Mouse (Mus musculus): Measurements from ENCODE around the gene Plek. TPM values are rescaled to one million over a fixed set of nuclear protein-coding genes. Genes with fewer than 3 reads are reported as not detected.

The Plek gene
- polyA plus RNA-seq, 1 experiment from 2014 or later: 4.2 TPM

DNA sequence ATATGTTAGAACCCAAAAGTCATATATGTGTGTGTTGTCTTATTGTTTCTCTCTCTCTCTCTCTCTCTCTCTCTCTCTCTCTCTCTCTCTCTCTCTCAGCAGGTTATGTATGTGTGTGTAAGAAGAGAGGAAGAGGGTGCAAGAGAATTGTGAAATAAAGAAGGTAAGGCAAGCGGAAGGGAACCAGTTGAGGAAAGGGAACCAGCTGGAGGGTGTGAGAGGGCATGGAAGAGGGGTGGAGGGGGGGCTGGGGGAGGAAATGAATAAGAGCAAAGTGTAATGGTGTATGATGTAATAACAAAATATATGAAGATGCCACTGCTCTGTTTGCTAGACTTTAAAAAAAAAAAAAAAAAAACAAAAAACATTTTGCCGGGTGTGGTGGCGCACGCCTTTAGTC is 52.8 kb downstream of the Plek start:
- no peaks in the 10 kb centered on the region for H3K27me3 ChIP-seq
- 91% methylated on average over 4 of the region's 4 CpGs for WGBS
- no peak overlapping the region for H3K27ac ChIP-seq (replicated peaks)
- H3K4me3 ChIP-seq (replicated peaks): no peak overlapping the region
- H3K4me1 ChIP-seq: no peaks in the 10 kb centered on the region
- no peak for ATAC-seq (ENCODE audit: insufficient number of reproducible peaks, low FRiP score, low TSS enrichment, low read depth)
- H3K36me3 ChIP-seq: no peaks in the 10 kb centered on the region
- no peak overlapping the region for H3K4me2 ChIP-seq (replicated peaks)
- no peaks in the 10 kb centered on the region for H3K9me3 ChIP-seq (replicated peaks)
- no peak overlapping the region for H3K9ac ChIP-seq

- H3K9me3 ChIP-seq (replicated peaks): no peaks in the 10 kb centered on the region
- H3K9ac ChIP-seq: no peak overlapping the region
- H3K4me3 ChIP-seq (replicated peaks): no peak overlapping the region
- H3K27ac ChIP-seq (replicated peaks): no peak overlapping the region
- no peak for ATAC-seq (ENCODE audit: insufficient number of reproducible peaks, low FRiP score, low TSS enrichment, low read depth)
- H3K4me2 ChIP-seq (replicated peaks): no peak overlapping the region
- no peaks in the 10 kb centered on the region for H3K4me1 ChIP-seq
- no peaks in the 10 kb centered on the region for H3K27me3 ChIP-seq
- H3K36me3 ChIP-seq: no peaks in the 10 kb centered on the region
These were observed 54.7 kb downstream of the Plek start for GRCm38 (mm10) chr11:16997465-16997864.

DNA sequence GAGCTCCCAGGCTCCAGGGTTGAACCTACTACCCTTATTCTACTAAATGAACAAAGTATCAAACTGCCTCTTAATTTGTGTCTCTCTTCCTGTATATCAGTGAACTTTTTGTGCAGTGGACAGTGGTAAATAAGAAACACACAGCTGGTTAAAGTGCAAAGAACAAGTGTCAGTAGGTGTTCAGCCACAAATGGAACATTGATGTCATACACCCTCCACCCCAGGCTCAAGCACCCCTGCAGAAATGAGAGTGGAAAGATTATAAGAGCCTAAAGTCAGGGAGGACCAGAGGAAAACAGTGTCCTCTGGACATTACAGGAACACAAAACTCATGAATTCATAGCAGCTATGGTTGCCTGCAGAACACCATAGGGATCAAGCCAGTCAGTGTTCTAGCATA is 55.4 kb downstream of the Plek start:
- H3K9ac ChIP-seq: no peak overlapping the region
- ATAC-seq (ENCODE audit: insufficient number of reproducible peaks, low FRiP score, low TSS enrichment, low read depth): no peak
- H3K4me1 ChIP-seq: no peaks in the 10 kb centered on the region
- no peaks in the 10 kb centered on the region for H3K27me3 ChIP-seq
- no peak overlapping the region for H3K4me3 ChIP-seq (replicated peaks)
- no peaks in the 10 kb centered on the region for H3K36me3 ChIP-seq
- no peak overlapping the region for H3K27ac ChIP-seq (replicated peaks)
- H3K9me3 ChIP-seq (replicated peaks): no peaks in the 10 kb centered on the region
- no peak overlapping the region for H3K4me2 ChIP-seq (replicated peaks)

DNA sequence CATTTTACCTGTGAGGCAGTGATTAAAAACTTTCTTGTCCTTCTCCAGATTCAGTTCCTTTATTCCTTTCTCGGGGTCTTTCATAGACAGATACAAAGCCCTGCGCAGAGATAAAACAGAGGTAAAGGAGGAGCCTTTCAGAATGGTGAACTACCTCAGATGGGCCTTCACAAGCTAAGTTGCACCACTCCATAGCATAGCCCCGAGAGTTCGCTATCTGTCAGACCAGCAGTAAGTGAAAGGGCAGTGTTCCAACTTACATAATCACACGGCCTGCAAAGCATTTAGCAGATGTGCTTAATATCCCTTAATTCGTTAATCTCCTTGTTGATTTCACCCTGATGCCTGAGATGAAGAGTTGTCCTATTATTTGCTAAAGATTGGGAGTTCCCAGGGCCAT is 59.3 kb downstream of the Plek start:
- no peak overlapping the region for H3K4me3 ChIP-seq (replicated peaks)
- H3K4me1 ChIP-seq: no peaks in the 10 kb centered on the region
- H3K27ac ChIP-seq (replicated peaks): no peak overlapping the region
- no peak for ATAC-seq (ENCODE audit: insufficient number of reproducible peaks, low FRiP score, low TSS enrichment, low read depth)
- WGBS: 77% methylated on average over 6 of the region's 6 CpGs
- no peak overlapping the region for H3K4me2 ChIP-seq (replicated peaks)
- no peaks in the 10 kb centered on the region for H3K27me3 ChIP-seq
- H3K9ac ChIP-seq: no peak overlapping the region
- no peaks in the 10 kb centered on the region for H3K9me3 ChIP-seq (replicated peaks)
- H3K36me3 ChIP-seq: no peaks in the 10 kb centered on the region

GRCm38 (mm10) chr11:16989885-16990284 is 62.3 kb downstream of the Plek start:
- no peak for ATAC-seq (ENCODE audit: insufficient number of reproducible peaks, low FRiP score, low TSS enrichment, low read depth)
- no peak overlapping the region for H3K4me3 ChIP-seq (replicated peaks)
- no peaks in the 10 kb centered on the region for H3K4me1 ChIP-seq
- no peaks in the 10 kb centered on the region for H3K27me3 ChIP-seq
- WGBS: 90% methylated on average over 5 of the region's 5 CpGs
- no peaks in the 10 kb centered on the region for H3K9me3 ChIP-seq (replicated peaks)
- H3K9ac ChIP-seq: no peak overlapping the region
- H3K4me2 ChIP-seq (replicated peaks): no peak overlapping the region
- H3K36me3 ChIP-seq: no peaks in the 10 kb centered on the region
- H3K27ac ChIP-seq (replicated peaks): no peak overlapping the region

GRCm38 (mm10) chr11:16987745-16988328 is 64.3 kb downstream of the Plek start:
- Histone ChIP-seq H3K9me3 (replicated peaks) (no peaks in the 10 kb centered on the region), H3K27ac (replicated peaks) (no peak overlapping the region), H3K4me3 (replicated peaks) (no peak overlapping the region), H3K9ac (no peak overlapping the region), H3K36me3 (no peaks in the 10 kb centered on the region), H3K4me2 (replicated peaks) (no peak overlapping the region), H3K27me3 (no peaks in the 10 kb centered on the region), H3K4me1 (no peaks in the 10 kb centered on the region)
- WGBS: 75% methylated on average over 6 of the region's 6 CpGs
- ATAC-seq (ENCODE audit: insufficient number of reproducible peaks, low FRiP score, low TSS enrichment, low read depth): no peak

DNA sequence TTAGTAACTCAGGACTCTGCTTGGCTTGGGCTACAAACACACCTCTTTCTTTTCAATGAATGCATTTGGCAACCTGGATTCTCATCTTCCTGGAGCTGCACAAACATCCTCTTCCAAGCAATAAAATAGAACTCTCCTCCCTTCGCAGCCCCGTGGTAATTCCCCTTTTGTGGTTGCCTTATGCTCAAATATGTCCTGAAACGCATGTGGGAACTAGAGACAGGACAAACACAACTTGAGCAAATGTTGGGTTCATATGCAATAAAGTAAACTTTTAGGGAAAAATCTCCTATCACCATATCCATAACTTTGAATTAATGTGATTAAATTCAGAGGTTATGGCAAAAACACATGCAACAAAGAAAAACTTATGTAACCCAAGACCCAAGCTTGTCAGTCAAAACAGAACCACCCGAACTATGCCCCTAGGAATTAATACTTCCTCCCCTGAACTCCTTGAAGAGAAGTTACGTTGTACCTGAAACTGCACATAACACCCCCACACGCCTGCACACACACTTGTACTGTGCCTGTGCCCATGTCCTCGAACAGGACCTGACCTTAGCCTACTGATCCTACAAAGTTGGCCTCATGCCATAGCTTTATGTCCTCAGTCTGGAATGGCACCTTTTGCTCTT is 65.5 kb downstream of the Plek start:
- WGBS: 73% methylated on average over 7 of the region's 7 CpGs
- H3K9me3 ChIP-seq (replicated peaks): no peaks in the 10 kb centered on the region
- H3K36me3 ChIP-seq: no peaks in the 10 kb centered on the region
- H3K9ac ChIP-seq: no peak overlapping the region
- H3K4me1 ChIP-seq: no peaks in the 10 kb centered on the region
- H3K27me3 ChIP-seq: no peaks in the 10 kb centered on the region
- no peak for ATAC-seq (ENCODE audit: insufficient number of reproducible peaks, low FRiP score, low TSS enrichment, low read depth)
- H3K4me2 ChIP-seq (replicated peaks): no peak overlapping the region
- no peak overlapping the region for H3K27ac ChIP-seq (replicated peaks)
- no peak overlapping the region for H3K4me3 ChIP-seq (replicated peaks)

DNA sequence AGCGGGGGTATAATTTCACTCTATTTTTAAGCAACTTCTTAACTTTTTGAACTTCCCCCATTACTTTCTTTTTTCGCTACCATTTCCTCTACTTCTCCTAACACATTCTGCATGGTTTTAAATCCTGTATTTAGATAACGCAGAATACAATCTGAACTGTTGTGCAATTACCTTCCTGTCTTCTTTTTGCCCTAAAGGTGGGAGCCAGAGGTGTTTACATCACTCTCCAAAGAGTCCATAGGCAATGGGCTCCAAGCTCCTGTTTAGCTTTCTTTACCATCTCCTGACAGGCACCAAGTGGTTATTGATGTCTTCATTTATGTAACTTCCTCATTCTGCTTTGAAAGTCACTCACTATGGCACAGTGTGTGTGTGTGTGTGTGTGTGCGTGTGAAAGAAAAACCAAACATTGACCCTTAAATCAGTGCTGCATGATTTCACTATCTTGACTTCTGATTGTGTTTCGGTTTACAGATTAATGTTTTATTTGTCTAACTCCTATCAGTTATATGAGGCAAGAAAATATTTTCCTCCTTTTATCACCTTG is 73.9 kb downstream of the Plek start:
- ATAC-seq (ENCODE audit: insufficient number of reproducible peaks, low FRiP score, low TSS enrichment, low read depth): no peak
- 85% methylated on average over 5 of the region's 5 CpGs for WGBS
- no peak overlapping the region for H3K4me3 ChIP-seq (replicated peaks)
- no peaks in the 10 kb centered on the region for H3K36me3 ChIP-seq
- H3K27ac ChIP-seq (replicated peaks): no peak overlapping the region
- no peaks in the 10 kb centered on the region for H3K9me3 ChIP-seq (replicated peaks)
- H3K4me2 ChIP-seq (replicated peaks): no peak overlapping the region
- H3K27me3 ChIP-seq: no peaks in the 10 kb centered on the region
- H3K9ac ChIP-seq: no peak overlapping the region
- no peaks in the 10 kb centered on the region for H3K4me1 ChIP-seq

DNA sequence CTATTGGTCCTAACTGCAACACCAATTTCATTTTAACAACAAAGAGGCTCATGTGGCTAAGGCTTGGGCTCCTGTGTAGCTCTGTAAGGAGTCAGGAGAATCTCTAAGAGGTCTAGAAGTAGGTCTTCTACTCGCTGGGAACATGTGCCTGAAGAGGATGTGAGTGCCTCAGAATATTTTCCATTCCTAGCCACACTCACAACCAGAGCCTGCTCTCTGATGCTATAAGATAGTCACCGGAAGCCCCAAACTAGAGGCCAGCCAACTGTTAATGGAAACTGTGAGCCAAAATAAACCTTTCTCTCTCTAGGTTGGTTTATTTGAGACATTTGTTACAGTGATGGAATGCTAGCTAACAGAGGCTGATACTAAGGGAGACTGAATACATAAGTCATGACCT is 74.6 kb downstream of the Plek start:
- Histone ChIP-seq H3K9me3 (replicated peaks) (no peaks in the 10 kb centered on the region), H3K4me2 (replicated peaks) (no peak overlapping the region), H3K27ac (replicated peaks) (no peak overlapping the region), H3K27me3 (no peaks in the 10 kb centered on the region), H3K4me1 (no peaks in the 10 kb centered on the region), H3K4me3 (replicated peaks) (no peak overlapping the region), H3K36me3 (no peaks in the 10 kb centered on the region), H3K9ac (no peak overlapping the region)
- ATAC-seq (ENCODE audit: insufficient number of reproducible peaks, low FRiP score, low TSS enrichment, low read depth): no peak
- WGBS: 69% methylated on average over 2 of the region's 2 CpGs

GRCm38 (mm10) chr11:16976937-16977336 is 75.2 kb downstream of the Plek start:
- H3K9ac ChIP-seq: no peak overlapping the region
- 73% methylated on average over 4 of the region's 4 CpGs for WGBS
- H3K27me3 ChIP-seq: no peaks in the 10 kb centered on the region
- H3K4me3 ChIP-seq (replicated peaks): no peak overlapping the region
- H3K36me3 ChIP-seq: no peaks in the 10 kb centered on the region
- no peaks in the 10 kb centered on the region for H3K9me3 ChIP-seq (replicated peaks)
- no peak for ATAC-seq (ENCODE audit: insufficient number of reproducible peaks, low FRiP score, low TSS enrichment, low read depth)
- no peak overlapping the region for H3K27ac ChIP-seq (replicated peaks)
- H3K4me2 ChIP-seq (replicated peaks): no peak overlapping the region
- H3K4me1 ChIP-seq: no peaks in the 10 kb centered on the region

- no peak overlapping the region for H3K4me2 ChIP-seq (replicated peaks)
- no peak overlapping the region for H3K9ac ChIP-seq
- no peak for ATAC-seq (ENCODE audit: insufficient number of reproducible peaks, low FRiP score, low TSS enrichment, low read depth)
- 92% methylated on average over 1 of the region's 1 CpGs for WGBS
- H3K4me1 ChIP-seq: no peaks in the 10 kb centered on the region
- no peaks in the 10 kb centered on the region for H3K27me3 ChIP-seq
- no peak overlapping the region for H3K27ac ChIP-seq (replicated peaks)
- no peaks in the 10 kb centered on the region for H3K36me3 ChIP-seq
- H3K9me3 ChIP-seq (replicated peaks): no peaks in the 10 kb centered on the region
- H3K4me3 ChIP-seq (replicated peaks): no peak overlapping the region
These were observed 79.1 kb downstream of the Plek start for GRCm38 (mm10) chr11:16973086-16973485.

DNA sequence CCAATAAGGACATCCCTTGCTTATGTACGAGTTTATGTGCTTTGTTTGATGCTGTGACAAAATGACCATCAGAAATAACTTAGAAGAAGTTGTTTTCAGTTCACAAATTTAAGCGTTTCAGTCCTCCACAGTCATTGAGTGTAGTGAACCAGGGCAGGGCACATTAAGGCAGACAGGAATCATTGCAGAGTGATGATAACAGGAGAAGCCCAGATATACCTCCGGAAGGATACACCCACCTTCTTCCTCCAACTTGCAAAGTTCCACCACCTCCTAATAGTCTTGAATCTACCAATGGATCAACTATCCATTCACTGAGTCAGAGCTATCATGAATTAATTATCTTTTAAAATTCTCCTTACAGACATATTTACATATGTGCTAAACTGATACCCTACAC is 80.2 kb downstream of the Plek start:
- H3K36me3 ChIP-seq: no peaks in the 10 kb centered on the region
- ATAC-seq (ENCODE audit: insufficient number of reproducible peaks, low FRiP score, low TSS enrichment, low read depth): no peak
- H3K27ac ChIP-seq (replicated peaks): no peak overlapping the region

More for the DNA sequence above, 80.2 kb downstream of the Plek start:
- no peak overlapping the region for H3K4me3 ChIP-seq (replicated peaks)
- no peak overlapping the region for H3K9ac ChIP-seq
- H3K9me3 ChIP-seq (replicated peaks): no peaks in the 10 kb centered on the region
- WGBS: 83% methylated on average over 3 of the region's 3 CpGs
- no peak overlapping the region for H3K4me2 ChIP-seq (replicated peaks)
- no peaks in the 10 kb centered on the region for H3K27me3 ChIP-seq
- no peaks in the 10 kb centered on the region for H3K4me1 ChIP-seq
